Mouse (Mus musculus) CH12.LX (cell line): ENCODE results near the gene Dnajc10.

Source experiments
- CTCF ChIP-seq, 2 experiments: IDR thresholded peaks in 1 of 2; conservative IDR thresholded peaks in 1 of 2; 2 replicates each; pipeline ENCODE4 v1.5.1; 2011 to 2012; ENCODE audit warnings: low read depth in 2 of 2, low read length in 2 of 2, improper control_type of control experiment in 1 of 2, inconsistent platforms in 1 of 2, mild to moderate bottlenecking in 1 of 2, moderate library complexity in 1 of 2
- ELF1 ChIP-seq: IDR thresholded peaks from 2 replicates; pipeline ENCODE4 v1.6.1; 2014; ENCODE audit warnings: low read depth, mild to moderate bottlenecking, inconsistent platforms, low read length, improper control_type of control experiment
- GABPA ChIP-seq: IDR thresholded peaks from 2 replicates; pipeline ENCODE4 v1.6.1; 2012; ENCODE audit warnings: low read depth, low read length, improper control_type of control experiment, inconsistent platforms; ENCODE audit not compliant: insufficient replicate concordance
- MAFK ChIP-seq: IDR thresholded peaks from 2 replicates; pipeline ENCODE4 v1.6.1; 2011; ENCODE audit warnings: low read length, improper control_type of control experiment; ENCODE audit not compliant: insufficient replicate concordance
- MAX ChIP-seq: IDR thresholded peaks from 2 replicates; pipeline ENCODE4 v1.6.1; 2011; ENCODE audit warnings: low read length, improper control_type of control experiment
- POLR2A ChIP-seq: IDR thresholded peaks from 2 replicates; pipeline ENCODE4 v1.6.1; 2011; ENCODE audit warnings: low read depth, mild to moderate bottlenecking, improper control_type of control experiment, low read length
- ZMIZ1 ChIP-seq: IDR thresholded peaks from 2 replicates; pipeline ENCODE4 v1.6.1; 2012; ENCODE audit warnings: low read depth, mild to moderate bottlenecking, inconsistent platforms, low read length, improper control_type of control experiment

- TF ChIP-seq CTCF (conservative IDR thresholded peaks at IDR 0.05 in 1 of 2, IDR thresholded peaks at IDR 0.05 in 1 of 2; ENCODE audit: low read depth in 2 of 2, low read length in 2 of 2) (no peak), POLR2A (no peak), ZMIZ1 (no peak), MAX (no peak), ELF1 (no peak), MAFK (no peak), GABPA (no peak)
Observed at GRCm38 (mm10) chr2:80388341-80388740, 73.1 kb downstream of the Dnajc10 start.
